Mouse (Mus musculus) effector memory CD4-positive, alpha-beta T cell, adult 5 months (primary cell): ENCODE data around the gene Vmn1r129. TPM values are rescaled to one million over a fixed set of nuclear protein-coding genes. Genes with fewer than 3 reads are reported as not detected.

Source experiments
- polyA plus RNA-seq: library from polyadenylated mRNA; unstranded; fragments of 100-300 nt; shearing (Covaris generic); gene quantifications from one replicate; pipeline ENCODE4 v1.2.1, GENCODE M21; 2017

Gene Vmn1r129
- not detected for polyA plus RNA-seq

DNA sequence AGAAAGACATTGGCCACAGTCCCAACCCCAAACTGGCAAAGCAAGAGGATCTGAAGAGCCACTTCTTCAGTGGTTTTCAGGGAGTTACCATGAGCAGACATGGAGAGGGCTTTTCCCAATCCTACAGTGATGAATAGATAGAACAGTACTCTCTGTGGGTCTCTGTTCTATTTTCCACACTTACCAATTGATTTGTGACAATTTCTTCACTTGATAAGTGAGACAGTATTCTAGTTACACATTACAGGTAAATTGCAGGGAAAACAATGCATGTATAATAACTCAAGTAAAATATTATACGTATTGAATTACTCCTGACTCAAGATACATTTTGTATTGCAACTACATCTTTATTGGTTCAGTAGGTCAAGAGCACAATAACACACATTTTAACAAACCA is at the start of gene Vmn1r129:
TSS of gene Vmn1r129 (minus strand) at position 101 of the 400 bp plus-strand sequence.

DNA sequence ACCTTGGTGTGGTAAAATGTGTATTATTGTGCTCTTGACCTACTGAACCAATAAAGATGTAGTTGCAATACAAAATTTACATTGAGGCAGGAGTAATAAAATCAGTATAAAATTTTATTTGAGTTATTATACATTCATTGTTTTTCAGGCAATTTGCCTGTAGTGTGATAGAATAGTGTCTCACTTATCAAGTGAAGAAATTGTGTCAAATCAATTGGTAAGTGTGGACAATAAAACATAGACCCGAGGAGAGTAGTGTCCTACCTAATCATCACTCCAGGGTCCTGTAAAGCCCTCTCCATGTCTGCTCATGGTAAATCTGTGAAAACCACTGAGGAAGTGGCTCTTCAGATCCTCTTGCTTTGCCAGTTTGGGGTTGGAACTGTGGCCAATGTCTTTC is 12.0 kb downstream of the Vmn1r129 start, which contains the start of gene Vmn1r128:
TSS of gene Vmn1r128 (plus strand) at position 301 of the 400 bp plus-strand sequence.

DNA sequence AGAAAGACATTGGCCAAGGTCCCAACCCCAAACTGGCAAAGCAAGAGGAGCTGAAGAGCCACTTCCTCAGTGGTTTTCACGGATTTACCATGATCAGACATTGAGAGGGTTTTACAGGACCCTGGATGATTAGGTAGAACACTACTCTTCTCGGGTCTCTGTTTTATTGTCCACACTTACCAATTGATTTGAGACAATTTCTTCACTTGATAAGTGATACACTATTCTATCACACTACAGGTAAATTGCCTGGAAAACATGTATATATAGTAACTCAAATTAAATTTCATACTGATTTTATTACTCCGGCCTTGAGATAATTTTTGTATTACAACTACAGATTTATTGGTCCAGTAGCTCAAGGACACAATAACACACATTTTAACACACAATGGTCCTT is 41.3 kb downstream of the Vmn1r129 start, which contains the start of gene Vmn1r127:
TSS of gene Vmn1r127 (minus strand) at position 101 of the 400 bp plus-strand sequence.

Other genes starting within 250 kb of the Vmn1r129 start
- gene Vmn1r122, start 227.2 kb downstream of the Vmn1r129 start, polyA plus RNA-seq = not detected
- gene Vmn1r123, start 199.1 kb downstream of the Vmn1r129 start, polyA plus RNA-seq = not detected
- not detected for gene Gm5157, start 170.9 kb downstream of the Vmn1r129 start, polyA plus RNA-seq
- not detected for gene Vmn1r124, start 100.7 kb downstream of the Vmn1r129 start, polyA plus RNA-seq
- not detected for gene Vmn1r125, start 89.1 kb downstream of the Vmn1r129 start, polyA plus RNA-seq
- not detected for gene Vmn1r126, start 59.8 kb downstream of the Vmn1r129 start, polyA plus RNA-seq
- not detected for gene Vmn1r127, start 41.4 kb downstream of the Vmn1r129 start, polyA plus RNA-seq
- gene Vmn1r128, start 11.9 kb downstream of the Vmn1r129 start, polyA plus RNA-seq = 0.77 TPM
- gene Gm6882, start 71.5 kb upstream of the Vmn1r129 start, polyA plus RNA-seq = not detected
- not detected for gene Vmn1r130, start 150.5 kb upstream of the Vmn1r129 start, polyA plus RNA-seq
- gene Vmn1r131, start 184.8 kb upstream of the Vmn1r129 start, polyA plus RNA-seq = not detected